Mouse (Mus musculus): ENCODE data around the gene Msrb3.

The Msrb3 gene

GRCm38 (mm10) chr10:120898785-120899762 is at the start of gene Msrb3:
Msrb3 (minus strand) TSS chr10:120899101.
- peak in 1 of 2 experiments; percentile 57 for DNase-seq (ENCODE audit: low spot score in 2 of 2)

GRCm38 (mm10) chr10:120948461-120948860 is 49.6 kb upstream of the Msrb3 start:
- DNase-seq (ENCODE audit: low spot score in 2 of 2) = no peak

GRCm38 (mm10) chr10:120947842-120948241 is 48.9 kb upstream of the Msrb3 start:
- no peak for DNase-seq (ENCODE audit: low spot score in 2 of 2)

GRCm38 (mm10) chr10:120946847-120947246 is 47.9 kb upstream of the Msrb3 start:
- DNase-seq (ENCODE audit: low spot score in 2 of 2) = no peak

GRCm38 (mm10) chr10:120938904-120939208 is 40.0 kb upstream of the Msrb3 start:
- DNase-seq (ENCODE audit: low spot score in 2 of 2) = no peak

GRCm38 (mm10) chr10:120938077-120938903 is 39.4 kb upstream of the Msrb3 start:
- DNase-seq (ENCODE audit: low spot score in 2 of 2) = peak in 1 of 2 experiments; percentile 70

GRCm38 (mm10) chr10:120929536-120929935 is 30.6 kb upstream of the Msrb3 start:
- no peak for DNase-seq (ENCODE audit: low spot score in 2 of 2)

- no peak for DNase-seq (ENCODE audit: low spot score in 2 of 2)
Observed at GRCm38 (mm10) chr10:120928183-120928582, 29.3 kb upstream of the Msrb3 start.

GRCm38 (mm10) chr10:120926156-120926555 is 27.3 kb upstream of the Msrb3 start:
- no peak for DNase-seq (ENCODE audit: low spot score in 2 of 2)

- no peak for DNase-seq (ENCODE audit: low spot score in 2 of 2)
Observed at GRCm38 (mm10) chr10:120921501-120921900, 22.6 kb upstream of the Msrb3 start.

GRCm38 (mm10) chr10:120920604-120921003 is 21.7 kb upstream of the Msrb3 start:
- no peak for DNase-seq (ENCODE audit: low spot score in 2 of 2)

- no peak for DNase-seq (ENCODE audit: low spot score in 2 of 2)
Observed at GRCm38 (mm10) chr10:120916250-120916649, 17.3 kb upstream of the Msrb3 start.

- no peak for DNase-seq (ENCODE audit: low spot score in 2 of 2)
Observed at GRCm38 (mm10) chr10:120914948-120915631, 16.2 kb upstream of the Msrb3 start.

GRCm38 (mm10) chr10:120914286-120914685 is 15.4 kb upstream of the Msrb3 start:
- no peak for DNase-seq (ENCODE audit: low spot score in 2 of 2)

GRCm38 (mm10) chr10:120913796-120914195 is 14.9 kb upstream of the Msrb3 start:
- no peak for DNase-seq (ENCODE audit: low spot score in 2 of 2)

GRCm38 (mm10) chr10:120911971-120912370 is 13.1 kb upstream of the Msrb3 start:
- no peak for DNase-seq (ENCODE audit: low spot score in 2 of 2)

GRCm38 (mm10) chr10:120908776-120909574 is 10.1 kb upstream of the Msrb3 start:
- DNase-seq (ENCODE audit: low spot score in 2 of 2) = no peak

- DNase-seq (ENCODE audit: low spot score in 2 of 2) = no peak
Observed at GRCm38 (mm10) chr10:120904676-120905075, 5.8 kb upstream of the Msrb3 start.

GRCm38 (mm10) chr10:120903843-120904468 is 5.1 kb upstream of the Msrb3 start:
- DNase-seq (ENCODE audit: low spot score in 2 of 2) = no peak

- DNase-seq (ENCODE audit: low spot score in 2 of 2) = no peak
Observed at GRCm38 (mm10) chr10:120901746-120902145, 2.8 kb upstream of the Msrb3 start.

- DNase-seq (ENCODE audit: low spot score in 2 of 2) = no peak
Observed at GRCm38 (mm10) chr10:120900096-120900495, 1.2 kb upstream of the Msrb3 start.
